Mouse (Mus musculus) layer of hippocampus, adult 2 months (tissue): ENCODE measurements at regions not wholly inside any gene's neighbourhood (a gene's known extent, or its start where the extent isn't known, plus 50 kb on each side); places are given as distances from the start of the nearest gene placed in this dataset.

Experiments
- DNase-seq, 2 experiments: peaks; one replicate each; pipeline ENCODE4 v3.0.0; 2022; ENCODE audit warnings: low spot score in 2 of 2
- H3K27ac ChIP-seq: fragments of 200-600 bp; 2 replicates; pipeline ENCODE4 v1.8.1; 2022
- H3K4me3 ChIP-seq: fragments of 200-600 bp; 2 replicates; pipeline ENCODE4 v1.8.1; 2022; ENCODE audit warnings: mild to moderate bottlenecking
- CTCF ChIP-seq: fragments of 200-600 bp; conservative IDR thresholded peaks from 2 replicates; pipeline ENCODE4 v1.8.1; 2022; ENCODE audit warnings: antibody characterized with exemption, mild to moderate bottlenecking, moderate library complexity

DNA sequence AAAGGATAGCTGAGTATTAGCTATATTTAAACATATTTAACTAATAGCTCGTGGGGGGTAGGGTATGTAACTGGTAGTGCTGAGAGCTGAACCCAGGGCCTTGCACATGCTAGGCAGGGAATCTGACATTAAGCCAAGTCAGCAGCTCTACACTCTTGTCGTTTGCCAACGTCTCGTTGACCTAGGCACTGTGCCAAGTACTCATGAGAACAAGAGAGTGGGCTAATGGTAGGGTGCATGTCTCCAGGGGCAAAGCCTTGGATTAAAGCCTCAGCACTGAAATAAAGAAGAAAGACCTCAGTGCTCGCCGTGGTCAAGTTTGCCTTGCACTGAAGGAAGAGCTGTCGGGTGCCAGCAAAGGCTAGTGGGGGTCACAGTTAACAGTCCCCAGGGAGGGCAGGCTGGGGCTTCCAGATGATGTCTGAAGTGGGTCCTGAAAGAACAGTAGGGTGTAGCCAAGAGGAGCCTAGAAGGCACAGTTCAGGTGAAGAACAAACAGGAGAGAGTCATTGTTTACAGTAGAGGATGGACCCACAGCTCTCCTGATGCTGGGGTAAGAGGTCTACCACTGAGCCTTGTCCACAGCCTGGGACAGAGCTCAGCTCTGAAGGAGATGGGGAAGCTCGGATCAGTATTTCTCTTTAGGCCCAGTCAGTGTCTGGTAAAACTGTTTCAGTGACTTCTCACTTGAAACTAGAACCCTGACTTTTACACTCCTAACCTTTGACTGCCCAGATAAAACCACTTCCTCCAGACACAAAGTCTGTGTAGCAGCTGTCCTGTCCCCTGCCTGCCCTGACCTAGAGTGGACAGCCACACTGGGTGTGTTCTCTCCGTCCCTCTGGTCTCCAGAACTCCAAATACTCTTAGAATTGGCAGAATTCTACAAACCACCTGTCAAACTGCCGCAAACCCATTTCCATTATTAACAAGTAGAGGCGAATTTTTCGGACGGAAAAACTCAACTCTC is 121.7 kb upstream of the Jarid2 start:
- no peak overlapping the region for H3K4me3 ChIP-seq

GRCm38 (mm10) chr13:44608286-44608675 is 121.0 kb upstream of the Jarid2 start:
- Histone ChIP-seq H3K4me3 (no peak overlapping the region), H3K27ac (no peak overlapping the region)
- no peak for DNase-seq
- TF ChIP-seq CTCF, result no peak

More for the DNA sequence above, 121.7 kb upstream of the Jarid2 start:
- H3K27ac ChIP-seq, result no peak overlapping the region
- DNase-seq, result no peak
- TF ChIP-seq CTCF, result no peak

GRCm38 (mm10) chr13:44608681-44609335 is 120.5 kb upstream of the Jarid2 start:
- DNase-seq, result no peak
- no peak overlapping the region for H3K4me3 ChIP-seq
- no peak overlapping the region for H3K27ac ChIP-seq
- TF ChIP-seq CTCF, result no peak

- no peak for DNase-seq
- TF ChIP-seq CTCF, result no peak
- no peak overlapping the region for H3K27ac ChIP-seq
- H3K4me3 ChIP-seq, result no peak overlapping the region
Measured at GRCm38 (mm10) chr13:44609606-44610005, 119.7 kb upstream of the Jarid2 start.

DNA sequence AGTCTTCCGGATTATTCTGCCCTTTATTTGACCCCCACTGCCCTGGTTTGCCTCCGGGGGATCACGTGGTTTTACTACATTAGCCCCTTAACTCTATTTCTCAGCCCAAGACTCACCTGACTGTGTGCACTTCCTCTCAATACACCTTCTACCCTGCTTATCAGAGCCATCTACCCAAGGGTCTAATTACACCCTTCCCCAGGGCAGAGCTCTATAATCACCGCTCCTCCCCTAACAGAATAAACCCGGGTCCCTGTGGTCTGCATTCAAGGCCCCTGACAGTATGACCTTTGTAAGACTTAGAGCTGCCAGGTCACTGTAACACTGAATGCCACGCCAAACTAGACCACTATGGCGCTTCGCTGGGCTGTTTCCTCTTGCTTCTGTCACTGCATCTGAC is 113.6 kb upstream of the Jarid2 start:
- TF ChIP-seq CTCF, result no peak
- no peak overlapping the region for H3K4me3 ChIP-seq
- H3K27ac ChIP-seq, result no peak overlapping the region
- DNase-seq, result no peak

DNA sequence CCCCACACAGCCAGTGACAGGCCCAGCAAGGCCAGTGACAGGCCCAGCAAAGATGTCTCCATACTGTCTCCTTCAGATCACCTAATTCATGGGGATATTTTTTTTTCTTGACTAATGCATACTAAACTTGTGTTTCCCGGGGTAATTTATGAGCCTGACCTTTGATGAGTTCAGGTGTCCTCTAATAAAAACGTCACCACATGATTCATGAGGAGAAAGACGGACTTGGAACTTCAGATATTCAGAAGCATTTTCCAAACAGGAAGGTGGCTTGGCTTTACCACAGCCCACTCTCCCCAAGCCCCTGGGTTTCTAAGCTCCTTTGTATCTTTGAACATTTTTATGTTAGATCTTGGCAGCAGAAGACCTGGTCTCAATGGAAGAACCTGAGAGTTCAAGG is 110.9 kb upstream of the Jarid2 start:
- TF ChIP-seq CTCF, result no peak
- Histone ChIP-seq H3K27ac (no peak overlapping the region), H3K4me3 (no peak overlapping the region)
- DNase-seq, result no peak

DNA sequence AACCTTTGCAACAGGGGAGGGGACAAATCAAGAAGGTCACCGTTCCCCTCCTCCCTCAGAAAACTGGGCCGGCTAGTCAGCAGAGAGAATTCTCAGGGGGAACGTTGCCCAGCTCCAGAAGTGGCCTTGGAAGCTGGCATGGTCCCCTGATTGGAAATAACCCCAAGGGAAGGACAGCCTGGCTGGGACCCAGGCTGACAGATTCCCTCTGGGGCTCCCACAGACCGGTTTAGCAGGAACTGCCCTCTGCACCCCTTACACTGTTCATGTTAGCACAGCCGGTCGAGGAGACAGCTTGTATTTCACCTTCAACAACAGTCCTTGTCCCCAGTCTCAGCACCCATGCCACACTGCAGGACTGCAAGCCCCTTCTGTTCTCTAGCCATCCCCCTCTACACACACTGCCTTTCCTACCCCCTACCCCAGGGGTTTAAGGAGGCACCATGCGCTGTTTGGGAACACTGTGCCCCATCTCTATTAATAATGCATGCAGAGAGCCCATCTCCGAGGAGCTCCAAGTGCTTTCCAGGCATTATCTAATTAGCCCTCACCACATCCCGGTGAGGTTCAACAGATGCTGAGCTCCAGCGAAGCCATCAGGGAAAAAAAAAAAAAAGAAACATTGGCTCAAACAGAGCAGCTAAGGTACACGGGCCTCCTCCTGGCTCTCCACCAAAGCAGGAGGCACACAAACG is 106.5 kb upstream of the Jarid2 start:
- TF ChIP-seq CTCF, result no peak
- no peak overlapping the region for H3K27ac ChIP-seq
- no peak overlapping the region for H3K4me3 ChIP-seq
- no peak for DNase-seq

DNA sequence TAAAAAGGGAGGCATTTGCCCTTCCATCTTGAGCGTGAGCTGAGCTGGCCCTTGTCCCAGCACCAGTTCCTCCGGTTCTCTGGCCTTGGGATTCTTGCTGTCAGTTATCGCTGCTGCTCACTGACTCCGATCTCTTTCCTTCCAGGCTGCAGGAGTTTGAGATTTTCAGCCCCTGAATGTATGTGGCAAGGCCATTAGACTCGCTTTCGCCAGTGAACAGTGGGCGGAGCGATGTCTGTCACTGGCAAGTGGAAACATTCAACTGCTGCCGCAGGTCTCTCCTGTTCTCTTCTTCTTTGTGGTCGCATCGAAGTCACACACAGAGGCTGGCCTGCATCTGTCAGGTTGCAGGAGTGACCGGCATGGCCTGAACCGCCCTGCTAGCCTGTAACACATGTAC is 104.6 kb upstream of the Jarid2 start:
- Histone ChIP-seq H3K27ac (no peak overlapping the region), H3K4me3 (no peak overlapping the region)
- no peak for DNase-seq
- no peak for TF ChIP-seq CTCF

DNA sequence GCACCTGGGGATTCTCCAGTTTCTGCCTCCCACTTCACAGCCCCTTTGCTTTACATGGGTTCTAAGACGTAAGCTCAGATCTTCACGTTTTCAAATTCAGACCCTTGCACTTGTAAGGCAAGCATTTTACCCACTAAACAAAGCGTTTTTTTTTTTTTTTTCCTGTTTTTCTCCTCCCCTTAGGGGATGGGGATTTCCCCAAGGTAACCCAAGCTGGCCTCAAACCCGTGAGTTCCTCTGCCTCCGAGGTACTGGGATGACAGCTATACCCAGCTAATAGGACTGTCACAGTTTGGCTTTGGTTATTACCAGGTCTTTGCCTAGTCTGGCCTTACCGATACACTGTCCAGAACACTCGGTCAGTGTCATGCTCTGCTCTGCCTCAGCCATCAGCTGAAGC is 103.5 kb upstream of the Jarid2 start:
- DNase-seq, result no peak
- H3K27ac ChIP-seq, result no peak overlapping the region
- TF ChIP-seq CTCF, result no peak
- H3K4me3 ChIP-seq, result no peak overlapping the region

DNA sequence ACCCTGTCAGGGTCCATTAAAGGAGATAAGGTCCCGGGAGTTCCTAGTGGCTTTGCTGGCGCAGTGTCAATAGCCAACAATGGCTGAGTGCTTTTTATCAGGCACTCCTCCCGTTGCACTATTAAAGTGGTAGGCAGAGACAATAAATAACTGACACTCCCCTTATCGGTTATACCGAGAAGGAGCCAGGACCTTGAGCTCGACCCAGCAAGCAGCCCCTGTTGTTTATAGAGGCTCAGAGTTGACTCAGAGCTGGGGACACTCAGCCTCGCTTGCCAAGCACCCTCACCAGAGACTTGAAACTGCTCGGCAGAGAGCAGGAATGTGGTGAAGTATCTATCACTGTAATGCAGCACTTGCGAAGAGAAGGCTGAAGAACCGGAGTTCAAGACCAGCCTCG is 102.5 kb upstream of the Jarid2 start:
- TF ChIP-seq CTCF, result no peak
- H3K4me3 ChIP-seq, result no peak overlapping the region
- DNase-seq, result no peak
- no peak overlapping the region for H3K27ac ChIP-seq

DNA sequence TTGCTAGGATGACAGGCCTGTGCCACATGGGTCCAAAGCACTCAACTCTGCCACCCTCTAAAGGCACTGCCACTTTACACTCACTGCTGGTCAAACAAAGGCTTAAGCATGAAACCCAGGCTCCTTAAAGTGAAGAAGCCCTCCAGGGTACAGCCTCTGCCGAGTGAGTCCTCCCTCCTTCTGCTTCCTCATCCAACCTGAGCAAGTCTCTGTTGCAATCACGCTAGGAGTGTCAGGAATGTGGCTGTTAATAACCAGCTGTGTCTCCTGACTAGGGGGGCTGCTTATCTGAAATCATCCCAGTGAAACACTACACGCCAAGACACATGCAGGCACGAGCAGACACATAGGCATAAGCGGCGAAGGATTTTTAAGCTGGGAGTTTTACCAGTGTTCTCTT is 99.2 kb upstream of the Jarid2 start:
- Histone ChIP-seq H3K27ac (no peak overlapping the region), H3K4me3 (no peak overlapping the region)
- no peak for TF ChIP-seq CTCF
- DNase-seq, result no peak

- no peak for TF ChIP-seq CTCF
- DNase-seq, result no peak
- H3K27ac ChIP-seq, result no peak overlapping the region
- no peak overlapping the region for H3K4me3 ChIP-seq
Measured at GRCm38 (mm10) chr13:44634616-44635015, 94.7 kb upstream of the Jarid2 start.
